Mouse (Mus musculus) G1E (cell line): Measurements from ENCODE around the gene 3110040N11Rik.

Source experiments
- CTCF ChIP-seq: IDR thresholded peaks from 2 replicates; pipeline ENCODE4 v1.5.1; 2012; ENCODE audit warnings: low read depth, low read length, inconsistent platforms, mixed read lengths
- GATA1 ChIP-seq: IDR thresholded peaks from 2 replicates; pipeline ENCODE4 v1.6.1; 2012; ENCODE audit warnings: borderline replicate concordance, low read length, inconsistent platforms, mixed read lengths

GRCm38 (mm10) chr7:81824906-81825305 is 35.6 kb upstream of the 3110040N11Rik start:
- TF ChIP-seq CTCF (no peak), GATA1 (no peak)
